Mouse (Mus musculus): ENCODE results near the gene Oxsr1. TPM values are rescaled to one million over a fixed set of nuclear protein-coding genes. Genes with fewer than 3 reads are reported as not detected.

The Oxsr1 gene
- polyA plus RNA-seq, 1 experiment from 2014 or later = 18.9 TPM

GRCm38 (mm10) chr9:119334324-119334723 lies 12.1 kb upstream of the Oxsr1 start:
- no peak overlapping the region for H3K27ac ChIP-seq (ENCODE audit: low read depth, low read length)
- H3K9me3 ChIP-seq (ENCODE audit: control insufficient read depth, low read length) = no peaks in the 10 kb centered on the region
- no peak overlapping the region for H3K4me2 ChIP-seq (replicated peaks; ENCODE audit: low read depth, low read length)
- no peak overlapping the region for H3K4me3 ChIP-seq (ENCODE audit: low read length)
- H3K9ac ChIP-seq (ENCODE audit: low read depth, low read length) = no peak overlapping the region
- no peaks in the 10 kb centered on the region; the same call in 1 of the 2 replicates for H3K36me3 ChIP-seq (ENCODE audit: control insufficient read depth, insufficient read depth, low read length)
- no peak for ATAC-seq (ENCODE audit: low FRiP score, low TSS enrichment)
- WGBS = 61% methylated on average over 10 of the region's 10 CpGs
- H3K27me3 ChIP-seq (ENCODE audit: control insufficient read depth, insufficient read depth, low read length) = no peaks in the 10 kb centered on the region
- H3K4me1 ChIP-seq (ENCODE audit: control insufficient read depth, insufficient read depth, low read length) = peaks cover 4% of the 10 kb centered on the region; the same call in 1 of the 2 replicates

GRCm38 (mm10) chr9:119330186-119330963 lies 8.1 kb upstream of the Oxsr1 start:
- Histone ChIP-seq H3K9ac (ENCODE audit: low read depth, low read length) (no peak overlapping the region), H3K9me3 (ENCODE audit: control insufficient read depth, low read length) (no peaks in the 10 kb centered on the region), H3K4me1 (ENCODE audit: control insufficient read depth, insufficient read depth, low read length) (no peaks in the 10 kb centered on the region), H3K27ac (ENCODE audit: low read depth, low read length) (no peak overlapping the region), H3K4me2 (replicated peaks; ENCODE audit: low read depth, low read length) (no peak overlapping the region), H3K36me3 (ENCODE audit: control insufficient read depth, insufficient read depth, low read length) (no peaks in the 10 kb centered on the region), H3K27me3 (ENCODE audit: control insufficient read depth, insufficient read depth, low read length) (no peaks in the 10 kb centered on the region), H3K4me3 (ENCODE audit: low read length) (no peak overlapping the region)
- ATAC-seq (ENCODE audit: low FRiP score, low TSS enrichment) = no peak
- 88% methylated on average over 15 of the region's 15 CpGs for WGBS

GRCm38 (mm10) chr9:119328488-119328887 lies 6.3 kb upstream of the Oxsr1 start:
- H3K27me3 ChIP-seq (ENCODE audit: control insufficient read depth, insufficient read depth, low read length) = no peaks in the 10 kb centered on the region
- no peaks in the 10 kb centered on the region for H3K4me1 ChIP-seq (ENCODE audit: control insufficient read depth, insufficient read depth, low read length)
- no peak overlapping the region for H3K4me3 ChIP-seq (ENCODE audit: low read length)
- H3K4me2 ChIP-seq (replicated peaks; ENCODE audit: low read depth, low read length) = no peak overlapping the region
- no peak for ATAC-seq (ENCODE audit: low FRiP score, low TSS enrichment)
- WGBS = 75% methylated on average over 3 of the region's 3 CpGs
- no peak overlapping the region for H3K9ac ChIP-seq (ENCODE audit: low read depth, low read length)
- no peak overlapping the region for H3K27ac ChIP-seq (ENCODE audit: low read depth, low read length)
- H3K9me3 ChIP-seq (ENCODE audit: control insufficient read depth, low read length) = no peaks in the 10 kb centered on the region
- no peaks in the 10 kb centered on the region for H3K36me3 ChIP-seq (ENCODE audit: control insufficient read depth, insufficient read depth, low read length)

GRCm38 (mm10) chr9:119324130-119324529 lies 1.9 kb upstream of the Oxsr1 start:
- H3K27ac ChIP-seq (ENCODE audit: low read depth, low read length) = no peak overlapping the region
- H3K4me1 ChIP-seq (ENCODE audit: control insufficient read depth, insufficient read depth, low read length) = peaks cover 11% of the 10 kb centered on the region
- H3K36me3 ChIP-seq (ENCODE audit: control insufficient read depth, insufficient read depth, low read length) = no peaks in the 10 kb centered on the region
- ATAC-seq (ENCODE audit: low FRiP score, low TSS enrichment) = no peak
- no peak overlapping the region for H3K4me3 ChIP-seq (ENCODE audit: low read length)
- no peak overlapping the region for H3K9ac ChIP-seq (ENCODE audit: low read depth, low read length)
- H3K27me3 ChIP-seq (ENCODE audit: control insufficient read depth, insufficient read depth, low read length) = no peaks in the 10 kb centered on the region
- WGBS = 64% methylated on average over 1 of the region's 1 CpGs
- no peak overlapping the region for H3K4me2 ChIP-seq (replicated peaks; ENCODE audit: low read depth, low read length)
- H3K9me3 ChIP-seq (ENCODE audit: control insufficient read depth, low read length) = no peaks in the 10 kb centered on the region

GRCm38 (mm10) chr9:119323260-119323645 lies 1.0 kb upstream of the Oxsr1 start:
- peak overlapping the region; percentile 91 for H3K4me3 ChIP-seq (ENCODE audit: low read length)
- no peaks in the 10 kb centered on the region for H3K36me3 ChIP-seq (ENCODE audit: control insufficient read depth, insufficient read depth, low read length)
- no peaks in the 10 kb centered on the region for H3K27me3 ChIP-seq (ENCODE audit: control insufficient read depth, insufficient read depth, low read length)
- H3K9ac ChIP-seq (ENCODE audit: low read depth, low read length) = peak overlapping the region; percentile 86
- peak overlapping the region; percentile 93 for H3K27ac ChIP-seq (ENCODE audit: low read depth, low read length)
- H3K4me2 ChIP-seq (replicated peaks; ENCODE audit: low read depth, low read length) = peak overlapping the region; percentile 95
- H3K4me1 ChIP-seq (ENCODE audit: control insufficient read depth, insufficient read depth, low read length) = peaks cover 11% of the 10 kb centered on the region
- ATAC-seq (ENCODE audit: low FRiP score, low TSS enrichment) = peak; percentile 13; the same call in 1 of the 2 replicates
- no peaks in the 10 kb centered on the region for H3K9me3 ChIP-seq (ENCODE audit: control insufficient read depth, low read length)
- WGBS = 5% methylated on average over 9 of the region's 9 CpGs

- ATAC-seq (ENCODE audit: low FRiP score, low TSS enrichment) = peak; percentile 55
- Histone ChIP-seq H3K27me3 (ENCODE audit: control insufficient read depth, insufficient read depth, low read length) (no peaks in the 10 kb centered on the region), H3K4me2 (replicated peaks; ENCODE audit: low read depth, low read length) (peak overlapping the region; percentile 95), H3K36me3 (ENCODE audit: control insufficient read depth, insufficient read depth, low read length) (no peaks in the 10 kb centered on the region), H3K27ac (ENCODE audit: low read depth, low read length) (peak overlapping the region; percentile 93), H3K9ac (ENCODE audit: low read depth, low read length) (peak overlapping the region; percentile 86), H3K4me3 (ENCODE audit: low read length) (peak overlapping the region; percentile 91), H3K4me1 (ENCODE audit: control insufficient read depth, insufficient read depth, low read length) (peaks cover 11% of the 10 kb centered on the region), H3K9me3 (ENCODE audit: control insufficient read depth, low read length) (no peaks in the 10 kb centered on the region)
- WGBS = under 1% methylated on average over 59 of the region's 59 CpGs
Measured at GRCm38 (mm10) chr9:119321392-119322229, 616 bp downstream of the Oxsr1 start.

GRCm38 (mm10) chr9:119320946-119321345 lies 1.3 kb downstream of the Oxsr1 start:
- H3K36me3 ChIP-seq (ENCODE audit: control insufficient read depth, insufficient read depth, low read length) = no peaks in the 10 kb centered on the region
- no peaks in the 10 kb centered on the region for H3K27me3 ChIP-seq (ENCODE audit: control insufficient read depth, insufficient read depth, low read length)
- H3K9me3 ChIP-seq (ENCODE audit: control insufficient read depth, low read length) = no peaks in the 10 kb centered on the region
- H3K4me2 ChIP-seq (replicated peaks; ENCODE audit: low read depth, low read length) = peak overlapping the region; percentile 95
- H3K4me3 ChIP-seq (ENCODE audit: low read length) = peak overlapping the region; percentile 91
- no peak overlapping the region for H3K27ac ChIP-seq (ENCODE audit: low read depth, low read length)
- WGBS = 13% methylated on average over 7 of the region's 7 CpGs
- H3K4me1 ChIP-seq (ENCODE audit: control insufficient read depth, insufficient read depth, low read length) = peaks cover 11% of the 10 kb centered on the region
- peak overlapping the region; percentile 86; the same call in 1 of the 2 replicates for H3K9ac ChIP-seq (ENCODE audit: low read depth, low read length)
- no peak for ATAC-seq (ENCODE audit: low FRiP score, low TSS enrichment)

GRCm38 (mm10) chr9:119320446-119320845 lies 1.8 kb downstream of the Oxsr1 start:
- WGBS = 82% methylated on average over 7 of the region's 7 CpGs
- no peak for ATAC-seq (ENCODE audit: low FRiP score, low TSS enrichment)
- H3K4me3 ChIP-seq (ENCODE audit: low read length) = no peak overlapping the region; the same call in 1 of the 2 replicates

GRCm38 (mm10) chr9:119318891-119319290 lies 3.3 kb downstream of the Oxsr1 start:
- no peak overlapping the region for H3K4me3 ChIP-seq (ENCODE audit: low read length)
- no peak overlapping the region for H3K4me2 ChIP-seq (replicated peaks; ENCODE audit: low read depth, low read length)
- H3K9me3 ChIP-seq (ENCODE audit: control insufficient read depth, low read length) = no peaks in the 10 kb centered on the region
- no peak overlapping the region for H3K9ac ChIP-seq (ENCODE audit: low read depth, low read length)
- H3K4me1 ChIP-seq (ENCODE audit: control insufficient read depth, insufficient read depth, low read length) = peaks cover 11% of the 10 kb centered on the region
- WGBS = 94% methylated on average over 1 of the region's 1 CpGs
- H3K27me3 ChIP-seq (ENCODE audit: control insufficient read depth, insufficient read depth, low read length) = no peaks in the 10 kb centered on the region
- H3K27ac ChIP-seq (ENCODE audit: low read depth, low read length) = no peak overlapping the region
- no peak for ATAC-seq (ENCODE audit: low FRiP score, low TSS enrichment)
- H3K36me3 ChIP-seq (ENCODE audit: control insufficient read depth, insufficient read depth, low read length) = no peaks in the 10 kb centered on the region

More at GRCm38 (mm10) chr9:119320446-119320845, 1.8 kb downstream of the Oxsr1 start:
- Histone ChIP-seq H3K4me1 (ENCODE audit: control insufficient read depth, insufficient read depth, low read length) (peaks cover 11% of the 10 kb centered on the region), H3K27me3 (ENCODE audit: control insufficient read depth, insufficient read depth, low read length) (no peaks in the 10 kb centered on the region), H3K9ac (ENCODE audit: low read depth, low read length) (no peak overlapping the region; the same call in 1 of the 2 replicates), H3K36me3 (ENCODE audit: control insufficient read depth, insufficient read depth, low read length) (no peaks in the 10 kb centered on the region), H3K4me2 (replicated peaks; ENCODE audit: low read depth, low read length) (peak overlapping the region; percentile 95; the same call in 1 of the 2 replicates), H3K27ac (ENCODE audit: low read depth, low read length) (no peak overlapping the region), H3K9me3 (ENCODE audit: control insufficient read depth, low read length) (no peaks in the 10 kb centered on the region)

Measured in kidney, embryonic 14.5 days (tissue).